8 mouse cellular contexts compared by ENCODE assay signal in genomic region chr2:72285888-72286661, GRCm38 (mm10). TPM values are rescaled to one million over a fixed set of nuclear protein-coding genes. Genes with fewer than 3 reads are reported as not detected.
DNase-seq lines count a peak whose midpoint lies in the region; ATAC-seq and TF ChIP-seq lines count a peak whose summit lies in the region.

No protein-coding gene starts in this region.

- peak overlapping the region; percentile 63 for H3K4me3 ChIP-seq in forebrain, postnatal 0 days (ENCODE audit: low read depth, low read length)
- H3K4me3 ChIP-seq in kidney, embryonic 15.5 days (replicated peaks) = peak overlapping the region; percentile 71

- H3K9me3 ChIP-seq in forebrain, postnatal 0 days (ENCODE audit: low read length) = no peaks in the 10 kb centered on the region
- no peaks in the 10 kb centered on the region for H3K9me3 ChIP-seq in kidney, embryonic 15.5 days (replicated peaks)

- H3K4me2 ChIP-seq in forebrain, postnatal 0 days (ENCODE audit: low read depth) = peak overlapping the region; percentile 98
- H3K4me2 ChIP-seq in kidney, embryonic 15.5 days = peak overlapping the region; percentile 75

- H3K36me3 ChIP-seq in forebrain, postnatal 0 days (ENCODE audit: insufficient read depth) = no peaks in the 10 kb centered on the region
- H3K36me3 ChIP-seq in kidney, embryonic 15.5 days = no peaks in the 10 kb centered on the region

- H3K9ac ChIP-seq in forebrain, postnatal 0 days = peak overlapping the region; percentile 57
- H3K9ac ChIP-seq in kidney, embryonic 15.5 days = peak overlapping the region; percentile 88

- no peaks in the 10 kb centered on the region for H3K27me3 ChIP-seq in forebrain, postnatal 0 days (ENCODE audit: insufficient read depth, low read length)
- 0 out of 2 replicates have a peak, but pooled peaks cover 5% of the 10 kb centered on the region for H3K27me3 ChIP-seq in kidney, embryonic 15.5 days

- WGBS in forebrain, postnatal 0 days = 1% methylated on average over 59 of the region's 60 CpGs
- 2% methylated on average over 60 of the region's 60 CpGs for WGBS in kidney, embryonic 15.5 days

- no peaks in the 10 kb centered on the region for H3K4me1 ChIP-seq in forebrain, postnatal 0 days (ENCODE audit: insufficient read depth)
- peaks cover 12% of the 10 kb centered on the region; the same call in 1 of the 2 replicates for H3K4me1 ChIP-seq in kidney, embryonic 15.5 days

- DNase-seq in urinary bladder, adult 18-20 months (ENCODE audit: low spot score in 2 of 2) = peak; percentile 29 to 68
- DNase-seq in urinary bladder, postnatal 4 days (ENCODE audit: low spot score in 2 of 2) = no peak
- peak; percentile 26 to 52 for DNase-seq in cerebellum, adult 18-20 months
- peak; percentile 45 for DNase-seq in forebrain, postnatal 0 days
- peak; percentile 44 for DNase-seq in lung, postnatal 14 days
- peak; percentile 33 to 78 for DNase-seq in spleen, postnatal 4 days (ENCODE audit: low spot score in 2 of 2)
- DNase-seq in left cerebral cortex, adult 9 months (ENCODE audit: low spot score in 2 of 2) = no peak

- TF ChIP-seq CTCF in forebrain, postnatal 0 days (IDR thresholded peaks at IDR 0.05; ENCODE audit: low read depth) = no peak

- H3K27ac ChIP-seq in forebrain, postnatal 0 days (ENCODE audit: low read depth, low read length) = 0 out of 2 replicates have a peak overlapping the region, but pooled peaks have one; percentile 5
- H3K27ac ChIP-seq in kidney, embryonic 15.5 days = peak overlapping the region; percentile 13; the same call in 1 of the 2 replicates

- ATAC-seq in forebrain, postnatal 0 days = peak; percentile 51
- ATAC-seq in kidney, embryonic 15.5 days (replicated peaks; ENCODE audit: low FRiP score) = peak; percentile 86

RNA-seq across cellular contexts. Expression of gene Map3k20, which starts 0.6 kb away (rescaled TPM):
- 6.3 and 8.9 TPM in 2 replicates for total RNA-seq in forebrain, postnatal 0 days (2014; rRNA removed)
- 2.1 and 3.6 TPM in 2 replicates for polyA plus RNA-seq in forebrain, postnatal 0 days (2015; fragmentation: Nextera tagmentation; extraction: Ambion mirVana)
- 14.5 and 14.7 TPM in 2 replicates for polyA plus RNA-seq in kidney, embryonic 15.5 days (2015; fragmentation: Nextera tagmentation; extraction: Ambion mirVana)

Comparison
In these comparisons a context has a peak if more than half of its experiments do, and no peak if none do; other contexts are left out.
1. DNase-seq: peak in urinary bladder, adult 18-20 months (2 of 2), cerebellum, adult 18-20 months (2 of 2), forebrain, postnatal 0 days (single experiment), lung, postnatal 14 days (single experiment) and spleen, postnatal 4 days (2 of 2); none in urinary bladder, postnatal 4 days (0 of 2) and left cerebral cortex, adult 9 months (0 of 2).